Mouse (Mus musculus): ENCODE results near the gene Alkbh1. TPM values are rescaled to one million over a fixed set of nuclear protein-coding genes. Genes with fewer than 3 reads are reported as not detected.

Gene Alkbh1
- total and polyA plus RNA-seq, 3 experiments = 26.8 to 39.1 (median 37.3) TPM

DNA sequence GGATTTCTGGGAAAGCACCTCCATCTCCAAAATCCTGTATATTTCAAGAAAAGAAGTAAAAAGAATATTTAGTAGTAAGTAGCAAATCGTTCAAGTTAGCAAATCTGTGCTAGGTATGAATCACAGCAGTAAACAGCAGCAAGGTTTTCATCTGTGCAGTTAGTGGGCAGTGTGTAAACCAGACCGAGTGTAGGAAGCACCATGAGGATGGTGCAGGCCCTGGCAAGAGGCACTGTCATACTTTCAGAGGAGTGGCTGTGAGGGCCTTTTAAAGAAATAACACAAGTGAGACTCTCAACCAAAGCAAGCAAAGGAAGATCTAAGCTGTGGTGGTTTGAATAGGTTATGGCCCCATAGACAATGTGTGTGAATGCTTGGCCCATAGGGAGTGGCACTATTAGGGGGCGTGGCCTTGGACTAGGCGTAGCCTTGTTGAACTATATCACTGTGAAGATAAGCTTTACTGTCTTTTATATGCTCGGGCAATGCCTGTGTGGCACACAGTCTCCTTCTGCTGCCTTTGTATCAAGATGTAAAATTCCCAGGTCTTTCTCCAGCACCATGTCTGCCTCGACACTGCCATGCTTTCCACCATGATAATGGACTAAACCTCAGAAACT, 21.0 kb upstream of the Alkbh1 start:
- Histone ChIP-seq H3K27ac (ENCODE audit: insufficient read depth, low read depth) (no peak overlapping the region), H3K4me2 (ENCODE audit: insufficient read depth, low read depth, poor library complexity, severe bottlenecking) (no peak overlapping the region), H3K79me2 (replicated peaks; ENCODE audit: control insufficient read depth, extremely low read depth, insufficient read depth, poor library complexity, severe bottlenecking) (peaks cover 45% of the 10 kb centered on the region), H3K4me1 (ENCODE audit: control insufficient read depth in 1 of 2, insufficient read depth in 2 of 2) (peaks cover 0 to 15% of the 10 kb centered on the region in 2 experiments; a peak in 2 of 4 replicates), H3K36me3 (replicated peaks in 1 of 2; ENCODE audit: control insufficient read depth in 1 of 2, insufficient read depth in 1 of 2, low read length in 1 of 2) (peaks cover 64 to 81% of the 10 kb centered on the region in 2 experiments), H3K27me3 (replicated peaks) (no peaks in the 10 kb centered on the region), H3K4me3 (replicated peaks in 1 of 3; ENCODE audit: low read depth in 2 of 3, low read length in 2 of 3, poor library complexity in 1 of 3) (no peak overlapping the region), H3K9ac (ENCODE audit: insufficient read depth, low read depth) (no peak overlapping the region), H3K9me3 (replicated peaks; ENCODE audit: low read length) (no peaks in the 10 kb centered on the region)
- in situ Hi-C loops (cut with MboI; ENCODE audit: low pct_ligation_motif_present, low pct_unique_long_range_greater_than_20kb, low sequenced_read_pairs) (no loop called here), dilution Hi-C loops (cut with MboI; ENCODE audit: extremely low pct_ligation_motif_present, extremely low pct_unique_long_range_greater_than_20kb, low sequenced_read_pairs) (no loop called here)
- no peak for TF ChIP-seq UBTF (IDR thresholded peaks at IDR 0.05; ENCODE audit: low read depth, low read length)
- no peak for TF ChIP-seq CTCF (conservative IDR thresholded peaks at IDR 0.05 in 1 of 2, IDR thresholded peaks at IDR 0.05 in 1 of 2; ENCODE audit: low read depth in 2 of 2, low read length in 2 of 2)
- DNase-seq (ENCODE audit: extremely low read depth) = no peak

DNA sequence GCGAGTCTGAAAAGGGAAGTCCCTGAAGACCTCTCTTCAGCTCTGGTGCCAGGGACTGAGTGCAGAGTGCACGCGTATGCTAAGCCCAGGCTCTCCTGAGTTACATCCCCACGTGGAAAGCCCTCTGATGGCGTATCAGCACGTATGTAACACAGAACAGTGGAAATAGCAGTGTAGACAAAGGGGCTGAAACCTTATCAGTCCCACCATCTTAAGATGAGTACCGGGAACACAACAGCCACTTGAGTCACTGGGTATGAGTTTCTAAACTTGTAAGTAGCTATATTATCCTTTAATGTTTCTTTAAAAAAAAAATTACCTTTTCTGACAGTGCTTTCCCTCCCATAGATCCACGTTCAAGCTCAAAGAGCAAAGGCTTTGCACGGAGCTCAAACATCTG, 5.6 kb upstream of the Alkbh1 start:
- peaks cover 29% of the 10 kb centered on the region for H3K79me2 ChIP-seq (replicated peaks; ENCODE audit: control insufficient read depth, extremely low read depth, insufficient read depth, poor library complexity, severe bottlenecking)
- H3K27ac ChIP-seq (ENCODE audit: insufficient read depth, low read depth) = no peak overlapping the region
- DNase-seq (ENCODE audit: extremely low read depth) = no peak
- H3K4me2 ChIP-seq (ENCODE audit: insufficient read depth, low read depth, poor library complexity, severe bottlenecking) = no peak overlapping the region
- no peak overlapping the region for H3K9ac ChIP-seq (ENCODE audit: insufficient read depth, low read depth)
- dilution Hi-C loops (cut with MboI; ENCODE audit: extremely low pct_ligation_motif_present, extremely low pct_unique_long_range_greater_than_20kb, low sequenced_read_pairs) = no loop called here
- no peak overlapping the region for H3K4me3 ChIP-seq (replicated peaks in 1 of 3; ENCODE audit: low read depth in 2 of 3, low read length in 2 of 3, poor library complexity in 1 of 3)
- in situ Hi-C loops (cut with MboI; ENCODE audit: low pct_ligation_motif_present, low pct_unique_long_range_greater_than_20kb, low sequenced_read_pairs) = no loop called here
- peaks cover 64 to 88% of the 10 kb centered on the region in 2 experiments for H3K36me3 ChIP-seq (replicated peaks in 1 of 2; ENCODE audit: control insufficient read depth in 1 of 2, insufficient read depth in 1 of 2, low read length in 1 of 2)
- no peaks in the 10 kb centered on the region for H3K27me3 ChIP-seq (replicated peaks)
- no peak for TF ChIP-seq MAZ (IDR thresholded peaks at IDR 0.05; ENCODE audit: low read depth, low read length)
- no peak for TF ChIP-seq MAFK (IDR thresholded peaks at IDR 0.05; ENCODE audit: insufficient replicate concordance, low read length)
- TF ChIP-seq SIN3A (IDR thresholded peaks at IDR 0.05; ENCODE audit: low read length) = no peak
- TF ChIP-seq RCOR1 (conservative IDR thresholded peaks at IDR 0.05; ENCODE audit: low read depth, low read length) = no peak
- TF ChIP-seq NELFE (IDR thresholded peaks at IDR 0.05; ENCODE audit: low read depth, low read length) = no peak
- no peak for TF ChIP-seq NRF1 (IDR thresholded peaks at IDR 0.05; ENCODE audit: low read depth, low read length)
- TF ChIP-seq ELF1 (IDR thresholded peaks at IDR 0.05; ENCODE audit: low read depth, low read length) = no peak
- no peak for TF ChIP-seq ZNF384 (IDR thresholded peaks at IDR 0.05; ENCODE audit: low read depth, low read length)
- no peak for TF ChIP-seq TCF12 (IDR thresholded peaks at IDR 0.05; ENCODE audit: low read depth, low read length)
- TF ChIP-seq RAD21 (IDR thresholded peaks at IDR 0.05; ENCODE audit: low read depth, low read length) = no peak
- no peak for TF ChIP-seq E2F4 (IDR thresholded peaks at IDR 0.05; ENCODE audit: insufficient replicate concordance, low read depth, low read length)
- no peak for TF ChIP-seq EP300 (IDR thresholded peaks at IDR 0.05; ENCODE audit: low read length)
- no peak for TF ChIP-seq ZKSCAN1 (IDR thresholded peaks at IDR 0.05; ENCODE audit: borderline replicate concordance, low read depth, low read length)
- TF ChIP-seq MXI1 (IDR thresholded peaks at IDR 0.05; ENCODE audit: low read depth, low read length) = no peak
- no peaks in the 10 kb centered on the region for H3K9me3 ChIP-seq (replicated peaks; ENCODE audit: low read length)
- peaks cover 0 to 21% of the 10 kb centered on the region in 2 experiments; a peak in 2 of 4 replicates for H3K4me1 ChIP-seq (ENCODE audit: control insufficient read depth in 1 of 2, insufficient read depth in 2 of 2)
